Mouse (Mus musculus) testis, adult 2 months (tissue): ENCODE measurements around the gene Cspg4.

ENCODE experiments used
- CTCF ChIP-seq: fragments of 200-500 bp; IDR thresholded peaks from 2 replicates; pipeline ENCODE4 v1.5.1; 2012; ENCODE audit warnings: low read depth, mild to moderate bottlenecking, inconsistent platforms, low read length, moderate library complexity; ENCODE audit not compliant: control insufficient read depth, insufficient read depth, insufficient replicate concordance
- POLR2A ChIP-seq: fragments of 200-500 bp; IDR thresholded peaks from 2 replicates; pipeline ENCODE4 v1.6.1; 2012; ENCODE audit warnings: low read depth, mild to moderate bottlenecking, inconsistent platforms, low read length, moderate library complexity; ENCODE audit not compliant: control insufficient read depth

DNA sequence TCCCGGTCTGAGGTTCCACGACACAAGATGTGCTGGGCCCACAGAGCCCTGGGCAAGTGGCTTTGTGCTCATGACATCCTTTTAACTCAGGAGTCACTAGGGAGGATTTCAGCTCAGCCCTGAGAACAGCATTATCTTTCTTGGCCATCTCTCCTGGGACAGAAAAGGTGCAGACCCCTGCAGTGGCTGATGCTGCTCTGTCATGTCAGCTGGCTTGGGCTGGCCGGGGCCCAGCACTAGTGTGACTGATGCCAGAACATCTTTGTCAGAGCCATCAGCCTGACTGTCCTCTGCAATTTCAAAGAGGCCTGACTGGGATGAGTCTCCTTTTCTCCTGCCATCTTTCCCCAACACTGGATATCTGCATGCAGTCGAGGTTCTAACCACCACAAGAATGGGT lies 17.4 kb downstream of the Cspg4 start:
- TF ChIP-seq POLR2A = no peak
- no peak for TF ChIP-seq CTCF
